Mouse (Mus musculus): ENCODE measurements around the gene Tgfb1i1. TPM values are rescaled to one million over a fixed set of nuclear protein-coding genes. Genes with fewer than 3 reads are reported as not detected.

Gene Tgfb1i1
- total and polyA plus RNA-seq, 3 experiments, result 0.36 TPM; not detected in 2

- TF ChIP-seq ELF1 (IDR thresholded peaks at IDR 0.05; ENCODE audit: low read depth, low read length), result no peak
- TF ChIP-seq CHD1 (IDR thresholded peaks at IDR 0.05; ENCODE audit: low read depth, low read length), result no peak
- no peak for TF ChIP-seq MXI1 (IDR thresholded peaks at IDR 0.05; ENCODE audit: low read depth, low read length)
- TF ChIP-seq USF1 (IDR thresholded peaks at IDR 0.05; ENCODE audit: low read depth, low read length), result no peak
- no peak for TF ChIP-seq TBP (conservative IDR thresholded peaks at IDR 0.05; ENCODE audit: low read depth, low read length)
- no peak for TF ChIP-seq E2F4 (IDR thresholded peaks at IDR 0.05; ENCODE audit: insufficient replicate concordance, low read depth, low read length)
- TF ChIP-seq SMC3 (IDR thresholded peaks at IDR 0.05; ENCODE audit: low read depth, low read length), result no peak
- TF ChIP-seq POLR2A (IDR thresholded peaks at IDR 0.05; ENCODE audit: low read depth, low read length), result no peak
- TF ChIP-seq NELFE (IDR thresholded peaks at IDR 0.05; ENCODE audit: low read depth, low read length), result no peak
- no peak for TF ChIP-seq RCOR1 (conservative IDR thresholded peaks at IDR 0.05; ENCODE audit: low read depth, low read length)
- Histone ChIP-seq H3K36me3 (replicated peaks in 1 of 2; ENCODE audit: control insufficient read depth in 1 of 2, insufficient read depth in 1 of 2, low read length in 1 of 2) (no peaks in the 10 kb centered on the region), H3K27ac (ENCODE audit: insufficient read depth, low read depth) (no peak overlapping the region), H3K9ac (ENCODE audit: insufficient read depth, low read depth) (no peak overlapping the region), H3K27me3 (replicated peaks) (peaks cover 38% of the 10 kb centered on the region), H3K4me1 (ENCODE audit: control insufficient read depth in 1 of 2, insufficient read depth in 2 of 2) (peaks cover 2 to 10% of the 10 kb centered on the region in 2 experiments; a peak in 3 of 4 replicates), H3K4me3 (replicated peaks in 1 of 3; ENCODE audit: low read depth in 2 of 3, low read length in 2 of 3, poor library complexity in 1 of 3) (no peak overlapping the region), H3K79me2 (replicated peaks; ENCODE audit: control insufficient read depth, extremely low read depth, insufficient read depth, poor library complexity, severe bottlenecking) (no peaks in the 10 kb centered on the region), H3K4me2 (ENCODE audit: insufficient read depth, low read depth, poor library complexity, severe bottlenecking) (no peak overlapping the region), H3K9me3 (replicated peaks; ENCODE audit: low read length) (no peaks in the 10 kb centered on the region)
- DNase-seq (ENCODE audit: extremely low read depth), result no peak
- dilution Hi-C loops (cut with MboI; ENCODE audit: extremely low pct_ligation_motif_present, extremely low pct_unique_long_range_greater_than_20kb, low sequenced_read_pairs) (no loop called here), in situ Hi-C loops (cut with MboI; ENCODE audit: low pct_ligation_motif_present, low pct_unique_long_range_greater_than_20kb, low sequenced_read_pairs) (no loop called here)
Measured at GRCm38 (mm10) chr7:128302151-128302550, 55.5 kb downstream of the Tgfb1i1 start.

- no peak for DNase-seq (ENCODE audit: extremely low read depth)
- H3K9ac ChIP-seq (ENCODE audit: insufficient read depth, low read depth), result no peak overlapping the region
- TF ChIP-seq USF2 (conservative IDR thresholded peaks at IDR 0.05; ENCODE audit: low read depth, low read length), result no peak
- no peak for TF ChIP-seq NELFE (IDR thresholded peaks at IDR 0.05; ENCODE audit: low read depth, low read length)
- TF ChIP-seq MAZ (IDR thresholded peaks at IDR 0.05; ENCODE audit: low read depth, low read length), result no peak
- no peak for TF ChIP-seq RAD21 (IDR thresholded peaks at IDR 0.05; ENCODE audit: low read depth, low read length)
- TF ChIP-seq HCFC1 (IDR thresholded peaks at IDR 0.05; ENCODE audit: low read depth, low read length), result no peak
- no peak for TF ChIP-seq TCF12 (IDR thresholded peaks at IDR 0.05; ENCODE audit: low read depth, low read length)
- TF ChIP-seq ETS1 (conservative IDR thresholded peaks at IDR 0.05; ENCODE audit: low read depth, low read length), result no peak
- TF ChIP-seq MYC (IDR thresholded peaks at IDR 0.05; ENCODE audit: low read depth, low read length), result no peak
- TF ChIP-seq CHD1 (IDR thresholded peaks at IDR 0.05; ENCODE audit: low read depth, low read length), result no peak
- no peak for TF ChIP-seq TBP (conservative IDR thresholded peaks at IDR 0.05; ENCODE audit: low read depth, low read length)
- TF ChIP-seq UBTF (IDR thresholded peaks at IDR 0.05; ENCODE audit: low read depth, low read length), result no peak
- TF ChIP-seq SMC3 (IDR thresholded peaks at IDR 0.05; ENCODE audit: low read depth, low read length), result no peak
- TF ChIP-seq MAFK (IDR thresholded peaks at IDR 0.05; ENCODE audit: insufficient replicate concordance, low read length), result no peak
- TF ChIP-seq JUND (conservative IDR thresholded peaks at IDR 0.05; ENCODE audit: low read depth, low read length), result no peak
- no peak for TF ChIP-seq USF1 (IDR thresholded peaks at IDR 0.05; ENCODE audit: low read depth, low read length)
- H3K4me1 ChIP-seq (ENCODE audit: control insufficient read depth in 1 of 2, insufficient read depth in 2 of 2), result no peaks in the 10 kb centered on the region
- in situ Hi-C loops (cut with MboI; ENCODE audit: low pct_ligation_motif_present, low pct_unique_long_range_greater_than_20kb, low sequenced_read_pairs), result no loop called here
- H3K36me3 ChIP-seq (replicated peaks in 1 of 2; ENCODE audit: control insufficient read depth in 1 of 2, insufficient read depth in 1 of 2, low read length in 1 of 2), result no peaks in the 10 kb centered on the region
- dilution Hi-C loops (cut with MboI; ENCODE audit: extremely low pct_ligation_motif_present, extremely low pct_unique_long_range_greater_than_20kb, low sequenced_read_pairs), result no loop called here
- H3K27ac ChIP-seq (ENCODE audit: insufficient read depth, low read depth), result no peak overlapping the region
- no peaks in the 10 kb centered on the region for H3K9me3 ChIP-seq (replicated peaks; ENCODE audit: low read length)
- H3K79me2 ChIP-seq (replicated peaks; ENCODE audit: control insufficient read depth, extremely low read depth, insufficient read depth, poor library complexity, severe bottlenecking), result no peaks in the 10 kb centered on the region
- peaks cover 38% of the 10 kb centered on the region for H3K27me3 ChIP-seq (replicated peaks)
- H3K4me3 ChIP-seq (replicated peaks in 1 of 3; ENCODE audit: low read depth in 2 of 3, low read length in 2 of 3, poor library complexity in 1 of 3), result no peak overlapping the region
- H3K4me2 ChIP-seq (ENCODE audit: insufficient read depth, low read depth, poor library complexity, severe bottlenecking), result no peak overlapping the region
Measured at GRCm38 (mm10) chr7:128304198-128304597, 57.6 kb downstream of the Tgfb1i1 start.

All from CH12.LX (cell line).